Mouse (Mus musculus) lung, postnatal 0 days (tissue): ENCODE data around the gene Evl. TPM values are rescaled to one million over a fixed set of nuclear protein-coding genes. Genes with fewer than 3 reads are reported as not detected.
A peak's percentile ranks its signal among the peaks of the same experiment; 100 is the strongest.

Source experiments
- ATAC-seq: fragments of 200-750 bp; cut with Nextera tagmentation; 2 replicates; pipeline ENCODE4 v1.8.0; 2017; ENCODE audit warnings: moderate library complexity
- DNase-seq: peaks from one replicate; pipeline ENCODE4 v3.0.0-alpha.2; 2016; ENCODE audit warnings: low spot score
- H3K27ac ChIP-seq: fragments of 300-500 bp; sonication (generic); 2 replicates; pipeline ENCODE4 v1.5.1; 2014; ENCODE audit warnings: antibody characterized with exemption, mild to moderate bottlenecking, low read length, mixed read lengths
- H3K27me3 ChIP-seq: fragments of 300-500 bp; sonication (generic); replicated peaks from 2 replicates; pipeline ENCODE4 v1.6.1; 2014; ENCODE audit warnings: low read length, mixed read lengths; ENCODE audit not compliant: insufficient read depth
- H3K36me3 ChIP-seq: fragments of 300-500 bp; sonication (generic); 2 replicates; pipeline ENCODE4 v1.6.1; 2014; ENCODE audit warnings: low read length, mixed read lengths; ENCODE audit not compliant: insufficient read depth
- H3K4me1 ChIP-seq: fragments of 300-500 bp; sonication (generic); 2 replicates; pipeline ENCODE4 v1.6.1; 2014; ENCODE audit warnings: antibody characterized with exemption, low read depth, low read length, mixed read lengths; ENCODE audit not compliant: insufficient read depth
- H3K4me2 ChIP-seq: fragments of 300-500 bp; sonication (generic); replicated peaks from 2 replicates; pipeline ENCODE4 v1.6.1; 2014; ENCODE audit warnings: low read depth, mild to moderate bottlenecking, low read length, moderate library complexity, mixed read lengths
- H3K4me3 ChIP-seq: fragments of 300-500 bp; sonication (generic); 2 replicates; pipeline ENCODE4 v1.5.1; 2014; ENCODE audit warnings: low read depth, low read length
- H3K9ac ChIP-seq: fragments of 300-500 bp; sonication (generic); replicated peaks from 2 replicates; pipeline ENCODE4 v1.6.1; 2014; ENCODE audit warnings: low read depth, mild to moderate bottlenecking
- H3K9me3 ChIP-seq: fragments of 300-500 bp; sonication (generic); 2 replicates; pipeline ENCODE4 v1.6.1; 2016; ENCODE audit warnings: low read length, mixed read lengths
- CTCF ChIP-seq: IDR thresholded peaks from 2 replicates; pipeline ENCODE4 v1.5.1; 2016; ENCODE audit warnings: antibody characterized with exemption, mild to moderate bottlenecking
- EP300 ChIP-seq: IDR thresholded peaks from 2 replicates; pipeline ENCODE4 v1.6.1; 2016; ENCODE audit warnings: antibody characterized with exemption, mild to moderate bottlenecking, control low read depth
- WGBS: fragments of 180-500 bp; shearing (Covaris S2); extraction: QIAGEN DNeasy Blood & Tissue Kit; methylation state at CpG from one replicate; pipeline ENCODE4 v1.1.7; 2014; 5-methylcytosine and 5-hydroxymethylcytosine counted together
- microRNA counts: library from miRNA; unstranded; fragments of <30 nt; microRNA quantifications from one replicate; lab custom pipeline; 2015
- microRNA-seq: library from miRNA; unstranded; fragments of <30 nt; microRNA quantifications from one replicate; pipeline ENCODE4, GENCODE M21; 2016
- polyA plus RNA-seq: library from polyadenylated mRNA; unstranded; fragments of >200 nt; fragmentation: Nextera tagmentation; extraction: Ambion mirVana; gene quantifications from 2 replicates; pipeline ENCODE4 v1.2.1, GENCODE M21; 2015

Evl gene
- polyA plus RNA-seq, 1 experiment from 2014 or later: 45.5 TPM

GRCm38 (mm10) chr12:108722464-108722863, 167.9 kb downstream of the Evl start:
- no peaks in the 10 kb centered on the region for H3K36me3 ChIP-seq
- no peak overlapping the region for H3K9ac ChIP-seq
- H3K27me3 ChIP-seq: no peaks in the 10 kb centered on the region
- TF ChIP-seq CTCF (no peak), EP300 (no peak)
- ATAC-seq (no peak), DNase-seq (no peak)
- H3K27ac ChIP-seq: no peak overlapping the region
- WGBS: 92% methylated on average over 4 of the region's 4 CpGs
- H3K4me1 ChIP-seq: no peaks in the 10 kb centered on the region
- no peak overlapping the region for H3K4me3 ChIP-seq
- no peak overlapping the region for H3K4me2 ChIP-seq
- no peaks in the 10 kb centered on the region for H3K9me3 ChIP-seq

GRCm38 (mm10) chr12:108723841-108724240, 169.3 kb downstream of the Evl start:
- no peaks in the 10 kb centered on the region for H3K4me1 ChIP-seq
- H3K9me3 ChIP-seq: no peaks in the 10 kb centered on the region
- no peaks in the 10 kb centered on the region for H3K36me3 ChIP-seq
- H3K27me3 ChIP-seq: no peaks in the 10 kb centered on the region
- TF ChIP-seq EP300 (no peak), CTCF (no peak)
- no peak overlapping the region for H3K4me3 ChIP-seq
- H3K4me2 ChIP-seq: no peak overlapping the region
- DNase-seq (no peak), ATAC-seq (no peak)
- WGBS: 83% methylated on average over 3 of the region's 3 CpGs
- no peak overlapping the region for H3K9ac ChIP-seq
- no peak overlapping the region for H3K27ac ChIP-seq

GRCm38 (mm10) chr12:108734386-108734785, 179.9 kb downstream of the Evl start:
- TF ChIP-seq CTCF: no peak
- no peak for TF ChIP-seq EP300
- Histone ChIP-seq H3K4me1 (no peaks in the 10 kb centered on the region), H3K9me3 (no peaks in the 10 kb centered on the region), H3K27ac (no peak overlapping the region), H3K4me2 (no peak overlapping the region), H3K36me3 (no peaks in the 10 kb centered on the region), H3K27me3 (no peaks in the 10 kb centered on the region), H3K9ac (no peak overlapping the region), H3K4me3 (no peak overlapping the region)
- ATAC-seq (no peak), DNase-seq (no peak)
- 90% methylated on average over 2 of the region's 2 CpGs for WGBS

- ATAC-seq: no peak
- Histone ChIP-seq H3K4me2 (no peak overlapping the region), H3K4me3 (no peak overlapping the region), H3K27me3 (no peaks in the 10 kb centered on the region), H3K4me1 (no peaks in the 10 kb centered on the region), H3K9me3 (no peaks in the 10 kb centered on the region), H3K27ac (no peak overlapping the region), H3K36me3 (no peaks in the 10 kb centered on the region), H3K9ac (no peak overlapping the region)
- no peak for DNase-seq
- WGBS: 86% methylated on average over 7 of the region's 7 CpGs
- no peak for TF ChIP-seq EP300
- TF ChIP-seq CTCF: no peak
Measured at GRCm38 (mm10) chr12:108737838-108738237, 183.3 kb downstream of the Evl start.

MicroRNAs encoded within 50 kb of the gene (microRNA counts, 519-probe panel; counts per million panel counts)
- microRNA mmu-miR-342-3p (lab: Ali Mortazavi, UCI): 5,426 counts per million, percentile 69 among the panel's probes with 10 or more counts
- microRNA mmu-miR-342-5p (lab: Ali Mortazavi, UCI): not detected

Small RNAs within 50 kb of the gene (microRNA-seq; reads per million reads assigned to microRNA genes)
- gene Gm23872 (not detected), gene Mir342 (1,449 reads per million, percentile 79 among the genes with 10 or more reads in this experiment)

Other genes with a start within 250 kb of the Evl start
- gene Hhipl1, start 248.4 kb upstream of the Evl start, polyA plus RNA-seq: 0.35 and 0.57 TPM in 2 replicates
- gene Cyp46a1, start 220.3 kb upstream of the Evl start, polyA plus RNA-seq: 1.0 and 1.3 TPM in 2 replicates
- gene Eml1, start 183.8 kb upstream of the Evl start, polyA plus RNA-seq: 55.0 and 68.7 TPM in 2 replicates
- gene Degs2, start 147.6 kb downstream of the Evl start, polyA plus RNA-seq: 0.74 and 0.75 TPM in 2 replicates
- gene Yy1, start 238.3 kb downstream of the Evl start, polyA plus RNA-seq: 13.7 and 16.2 TPM in 2 replicates